Mouse (Mus musculus) liver, embryonic 13.5 days (tissue): ENCODE measurements around the gene Tmem87b. TPM values are rescaled to one million over a fixed set of nuclear protein-coding genes. Genes with fewer than 3 reads are reported as not detected.

Experiments used
- ATAC-seq: fragments of 200-750 bp; cut with Nextera tagmentation; 2 replicates; pipeline ENCODE4 v1.8.0; 2017; ENCODE audit warnings: low read depth, mild to moderate bottlenecking, moderate number of reproducible peaks, moderate library complexity
- DNase-seq: peaks from one replicate; pipeline ENCODE4 v3.0.0; 2022
- H3K27ac ChIP-seq: fragments of 300-500 bp; sonication (generic); 2 replicates; pipeline ENCODE4 v1.5.1; 2015; ENCODE audit warnings: moderate library complexity, mild to moderate bottlenecking, inconsistent platforms
- H3K27me3 ChIP-seq: fragments of 300-500 bp; sonication (generic); 2 replicates; pipeline ENCODE4 v1.6.1; 2015; ENCODE audit warnings: mild to moderate bottlenecking, inconsistent platforms
- H3K36me3 ChIP-seq: fragments of 300-500 bp; sonication (generic); 2 replicates; pipeline ENCODE4 v1.6.1; 2015; ENCODE audit warnings: mild to moderate bottlenecking, inconsistent platforms
- H3K4me1 ChIP-seq: fragments of 300-500 bp; sonication (generic); replicated peaks from 2 replicates; pipeline ENCODE4 v1.6.1; 2015; ENCODE audit warnings: inconsistent platforms
- H3K4me2 ChIP-seq: fragments of 300-500 bp; sonication (generic); 2 replicates; pipeline ENCODE4 v1.6.1; 2015; ENCODE audit warnings: inconsistent platforms, mild to moderate bottlenecking, moderate library complexity
- H3K4me3 ChIP-seq: fragments of 300-500 bp; sonication (generic); replicated peaks from 2 replicates; pipeline ENCODE4 v1.5.1; 2015; ENCODE audit warnings: mild to moderate bottlenecking, inconsistent platforms
- H3K9ac ChIP-seq: fragments of 300-500 bp; sonication (generic); 2 replicates; pipeline ENCODE4 v1.6.1; 2015; ENCODE audit warnings: mild to moderate bottlenecking, inconsistent platforms
- H3K9me3 ChIP-seq: fragments of 300-500 bp; sonication (generic); replicated peaks from 2 replicates; pipeline ENCODE4 v1.6.1; 2016; ENCODE audit warnings: inconsistent platforms
- WGBS: fragments of 180-500 bp; shearing (Covaris S2); methylation state at CpG from one replicate; pipeline ENCODE4 v1.1.7; 2015; ENCODE audit not compliant: insufficient replicate concordance; 5-methylcytosine and 5-hydroxymethylcytosine counted together
- polyA plus RNA-seq: library from polyadenylated mRNA; unstranded; fragments of >200 nt; fragmentation: Nextera tagmentation; extraction: Ambion mirVana; gene quantifications from 2 replicates; pipeline ENCODE4 v1.2.1, GENCODE M21; 2015

The Tmem87b gene
- polyA plus RNA-seq, 1 experiment from 2014 or later = 8.4 TPM

DNA sequence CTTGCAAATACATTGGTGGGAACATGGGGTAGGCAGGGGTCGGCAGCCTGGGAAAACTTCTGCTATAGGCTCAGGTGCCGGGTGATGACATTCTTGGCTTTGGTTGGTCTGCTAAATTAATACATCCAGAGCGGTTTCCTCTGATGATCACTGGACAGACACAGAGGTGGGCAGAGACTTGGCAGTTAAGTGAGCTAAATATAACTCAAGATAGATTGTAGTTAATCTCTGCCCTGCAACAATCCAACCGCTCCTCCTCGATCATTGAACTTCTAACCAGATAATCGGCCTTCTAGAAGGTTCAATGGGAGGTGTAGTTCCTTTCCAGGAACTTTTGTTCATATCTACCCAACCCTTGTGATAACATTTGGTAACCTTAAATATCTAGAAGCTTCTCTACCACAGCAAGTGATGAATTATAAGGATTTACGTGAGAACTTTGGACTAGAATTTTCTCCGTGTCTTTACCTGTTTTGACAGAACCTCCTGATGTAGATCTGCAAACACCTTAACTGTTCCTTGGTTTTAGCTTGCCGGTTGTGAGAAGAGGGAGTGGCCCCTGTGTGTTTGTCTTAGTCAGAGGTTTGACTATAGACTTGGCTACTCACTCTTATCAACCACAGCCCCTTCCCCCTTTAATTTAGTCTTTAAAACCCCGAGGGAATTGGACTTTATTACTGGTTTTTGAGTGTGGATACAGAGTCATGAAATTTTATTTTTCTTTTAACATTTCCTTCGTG, 26.9 kb upstream of the Tmem87b start:
- Histone ChIP-seq H3K4me1 (no peaks in the 10 kb centered on the region), H3K36me3 (no peaks in the 10 kb centered on the region), H3K9me3 (no peaks in the 10 kb centered on the region), H3K27ac (no peak overlapping the region), H3K9ac (no peak overlapping the region), H3K27me3 (no peaks in the 10 kb centered on the region), H3K4me2 (no peak overlapping the region), H3K4me3 (no peak overlapping the region)
- no peak for DNase-seq
- 46% methylated on average over 11 of the region's 11 CpGs for WGBS
- ATAC-seq = no peak

GRCm38 (mm10) chr2:128793958-128794357, 24.0 kb upstream of the Tmem87b start:
- DNase-seq (no peak), ATAC-seq (no peak)
- H3K9ac ChIP-seq = no peak overlapping the region
- no peak overlapping the region for H3K27ac ChIP-seq
- H3K4me3 ChIP-seq = no peak overlapping the region
- no peaks in the 10 kb centered on the region for H3K9me3 ChIP-seq
- 74% methylated on average over 6 of the region's 6 CpGs for WGBS
- H3K4me1 ChIP-seq = no peaks in the 10 kb centered on the region
- H3K36me3 ChIP-seq = no peaks in the 10 kb centered on the region
- H3K4me2 ChIP-seq = no peak overlapping the region
- no peaks in the 10 kb centered on the region for H3K27me3 ChIP-seq

DNA sequence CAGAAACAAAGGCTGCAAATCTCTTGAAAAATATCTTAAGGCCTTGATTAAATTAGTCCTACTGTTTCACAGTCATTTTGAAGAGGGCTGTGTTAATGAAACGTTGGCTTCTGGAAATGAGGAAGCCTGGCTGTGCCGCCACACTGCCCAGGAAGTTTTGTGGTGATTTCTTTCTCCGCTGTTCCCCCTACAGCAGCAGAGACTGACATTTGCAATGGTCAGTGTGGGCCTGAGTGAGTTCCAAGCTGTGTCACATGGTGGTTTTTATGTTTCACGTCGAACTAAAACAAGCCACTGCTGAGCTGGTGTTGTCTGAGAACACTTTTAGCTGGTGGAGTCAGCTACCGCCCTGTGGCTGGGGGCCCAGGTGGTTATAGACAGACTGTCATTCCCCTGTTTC, 21.5 kb upstream of the Tmem87b start:
- H3K27me3 ChIP-seq = no peaks in the 10 kb centered on the region
- H3K4me3 ChIP-seq = no peak overlapping the region
- no peaks in the 10 kb centered on the region for H3K4me1 ChIP-seq
- H3K36me3 ChIP-seq = peaks cover 16% of the 10 kb centered on the region
- H3K4me2 ChIP-seq = no peak overlapping the region
- WGBS = 30% methylated on average over 6 of the region's 6 CpGs
- H3K9ac ChIP-seq = no peak overlapping the region
- no peaks in the 10 kb centered on the region for H3K9me3 ChIP-seq
- DNase-seq = no peak
- ATAC-seq = no peak
- H3K27ac ChIP-seq = no peak overlapping the region

DNA sequence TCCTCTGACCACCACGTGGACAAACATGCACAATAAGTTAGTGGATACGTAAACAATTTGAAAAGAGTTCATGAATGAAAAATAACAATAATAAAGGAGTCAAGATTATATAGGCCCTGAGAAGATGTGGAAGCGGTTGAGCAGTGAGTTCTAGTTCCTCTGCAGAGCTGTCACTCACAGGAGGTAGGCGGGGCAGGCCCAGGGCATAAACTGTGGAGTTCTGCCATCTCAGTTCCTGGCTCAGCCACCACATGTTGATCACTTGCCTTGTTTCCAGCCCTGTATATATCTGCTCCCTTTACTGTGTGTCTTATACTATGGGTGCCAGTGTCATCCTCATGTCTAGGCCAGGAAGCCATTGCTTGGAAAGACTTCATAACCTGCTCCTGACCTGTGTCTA, 14.5 kb upstream of the Tmem87b start:
- WGBS = 71% methylated on average over 4 of the region's 4 CpGs
- H3K9me3 ChIP-seq = no peaks in the 10 kb centered on the region

DNA sequence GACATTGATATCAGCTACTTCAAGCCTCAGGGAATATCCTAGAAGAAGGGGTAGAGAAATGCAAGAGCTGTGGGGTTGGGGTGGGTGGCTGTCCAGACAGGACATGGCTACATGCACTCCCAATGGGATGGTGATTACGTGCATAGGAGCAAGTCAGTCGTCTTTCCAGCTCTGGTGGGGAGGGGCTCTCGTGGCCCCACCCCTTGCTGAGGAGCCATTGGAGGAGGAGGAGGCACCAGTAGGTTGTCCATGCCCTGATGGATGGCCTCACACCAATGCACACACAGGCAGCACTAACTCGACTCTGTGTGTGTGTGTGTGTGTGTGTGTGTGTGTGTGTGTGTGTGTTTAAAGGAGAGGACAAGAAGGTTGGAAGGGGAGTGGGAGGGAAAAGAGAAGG, 12.6 kb upstream of the Tmem87b start:
- H3K27ac ChIP-seq = no peak overlapping the region
- no peak for DNase-seq
- 56% methylated on average over 4 of the region's 4 CpGs for WGBS
- H3K4me2 ChIP-seq = no peak overlapping the region
- no peak overlapping the region for H3K9ac ChIP-seq
- no peaks in the 10 kb centered on the region for H3K9me3 ChIP-seq
- no peak overlapping the region for H3K4me3 ChIP-seq
- H3K4me1 ChIP-seq = no peaks in the 10 kb centered on the region
- peaks cover 18% of the 10 kb centered on the region for H3K36me3 ChIP-seq
- ATAC-seq = no peak
- H3K27me3 ChIP-seq = no peaks in the 10 kb centered on the region

More for the DNA sequence above, 14.5 kb upstream of the Tmem87b start:
- Histone ChIP-seq H3K9ac (no peak overlapping the region), H3K4me1 (no peaks in the 10 kb centered on the region), H3K36me3 (peaks cover 25% of the 10 kb centered on the region), H3K27ac (no peak overlapping the region), H3K27me3 (no peaks in the 10 kb centered on the region), H3K4me2 (no peak overlapping the region), H3K4me3 (no peak overlapping the region)
- ATAC-seq (no peak), DNase-seq (no peak)

GRCm38 (mm10) chr2:128806561-128806960, 11.4 kb upstream of the Tmem87b start:
- no peak overlapping the region for H3K27ac ChIP-seq
- no peak for DNase-seq
- H3K36me3 ChIP-seq = peaks cover 8% of the 10 kb centered on the region
- H3K27me3 ChIP-seq = no peaks in the 10 kb centered on the region
- no peak overlapping the region for H3K4me2 ChIP-seq
- H3K9me3 ChIP-seq = no peaks in the 10 kb centered on the region
- no peak overlapping the region for H3K9ac ChIP-seq
- no peak overlapping the region for H3K4me3 ChIP-seq
- H3K4me1 ChIP-seq = no peaks in the 10 kb centered on the region
- WGBS = 37% methylated on average over 8 of the region's 8 CpGs
- ATAC-seq = no peak

- no peaks in the 10 kb centered on the region for H3K36me3 ChIP-seq
- H3K9ac ChIP-seq = no peak overlapping the region
- WGBS = 28% methylated on average over 2 of the region's 2 CpGs
- ATAC-seq (no peak), DNase-seq (no peak)
- H3K4me1 ChIP-seq = peaks cover 8% of the 10 kb centered on the region
- no peak overlapping the region for H3K4me2 ChIP-seq
- H3K27me3 ChIP-seq = no peaks in the 10 kb centered on the region
- no peak overlapping the region for H3K27ac ChIP-seq
- H3K9me3 ChIP-seq = no peaks in the 10 kb centered on the region
- no peak overlapping the region for H3K4me3 ChIP-seq
These were observed 5.2 kb upstream of the Tmem87b start for GRCm38 (mm10) chr2:128812761-128813160.

DNA sequence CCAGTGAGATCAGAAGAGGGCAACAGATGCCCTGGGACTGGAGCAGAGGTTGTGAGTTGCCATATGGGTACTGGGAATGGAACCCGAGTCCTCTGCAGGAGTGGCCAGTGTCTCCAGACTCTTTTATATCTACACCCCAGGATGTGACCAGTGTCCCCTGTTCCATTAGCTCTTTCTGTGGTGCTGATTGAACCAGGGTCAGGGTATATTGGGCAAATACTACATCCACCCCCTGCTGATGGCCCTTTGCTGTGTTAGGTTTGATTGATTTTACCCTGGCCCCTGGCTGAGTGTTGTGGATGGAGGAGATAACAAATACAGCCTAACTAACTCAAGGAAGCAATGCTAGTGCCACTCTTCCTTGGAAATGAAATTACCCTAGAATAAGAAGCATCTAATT, 1.6 kb upstream of the Tmem87b start:
- DNase-seq (no peak), ATAC-seq (no peak)
- Histone ChIP-seq H3K9ac (no peak overlapping the region), H3K36me3 (no peaks in the 10 kb centered on the region), H3K4me2 (no peak overlapping the region), H3K27me3 (no peaks in the 10 kb centered on the region), H3K4me1 (peaks cover 25% of the 10 kb centered on the region), H3K4me3 (no peak overlapping the region), H3K9me3 (no peaks in the 10 kb centered on the region), H3K27ac (no peak overlapping the region)
- WGBS = 57% methylated on average over 1 of the region's 1 CpGs

GRCm38 (mm10) chr2:128816916-128817315, 1.0 kb upstream of the Tmem87b start:
- Histone ChIP-seq H3K4me2 (peak overlapping the region; percentile 91), H3K36me3 (no peaks in the 10 kb centered on the region), H3K9me3 (no peaks in the 10 kb centered on the region), H3K27me3 (no peaks in the 10 kb centered on the region), H3K4me3 (peak overlapping the region; percentile 82), H3K4me1 (peaks cover 29% of the 10 kb centered on the region), H3K27ac (no peak overlapping the region), H3K9ac (peak overlapping the region; percentile 6; the same call in 1 of the 2 replicates)
- DNase-seq (no peak), ATAC-seq (no peak)
- WGBS = 43% methylated on average over 6 of the region's 6 CpGs

GRCm38 (mm10) chr2:128817387-128817785, 532 bp upstream of the Tmem87b start:
- H3K4me1 ChIP-seq = peaks cover 29% of the 10 kb centered on the region
- DNase-seq = no peak
- under 1% methylated on average over 7 of the region's 7 CpGs for WGBS

DNA sequence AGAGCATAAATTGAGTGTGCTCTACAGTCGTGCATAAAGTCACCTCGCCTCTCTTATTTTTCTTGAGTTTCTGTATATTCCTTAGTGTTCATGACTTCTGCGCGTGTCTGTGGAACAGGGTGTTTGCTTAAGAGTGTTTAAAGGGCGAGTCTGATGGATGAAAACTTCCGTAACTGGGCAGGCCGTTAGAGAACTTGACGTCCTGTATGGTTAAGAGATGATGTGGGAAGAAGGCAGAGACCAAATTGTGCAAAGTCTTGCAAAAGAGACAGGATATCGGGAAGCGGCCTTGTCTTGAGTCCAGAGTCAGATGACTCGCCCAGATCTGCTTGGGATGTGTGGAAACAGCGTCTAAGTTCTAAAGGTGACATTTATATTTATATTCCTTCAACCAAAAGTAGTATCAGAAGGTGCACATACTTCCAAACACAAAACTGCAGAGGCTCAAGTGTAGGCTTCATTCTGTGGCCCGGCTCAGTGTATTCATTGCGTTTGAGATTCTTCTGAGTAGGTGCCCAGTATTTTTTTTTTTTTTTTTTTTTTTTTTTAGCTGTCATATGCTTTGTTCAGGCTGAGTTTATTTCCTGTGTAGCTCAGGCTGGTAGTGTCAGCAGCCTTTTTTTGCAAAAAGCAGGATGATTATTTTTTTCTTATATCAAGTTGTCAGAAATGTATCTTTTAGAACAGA, 1.2 kb downstream of the Tmem87b start:
- DNase-seq = no peak

More at GRCm38 (mm10) chr2:128817387-128817785, 532 bp upstream of the Tmem87b start:
- peak overlapping the region; percentile 82 for H3K4me3 ChIP-seq
- no peaks in the 10 kb centered on the region for H3K27me3 ChIP-seq
- no peaks in the 10 kb centered on the region for H3K36me3 ChIP-seq
- peak overlapping the region; percentile 66 for H3K9ac ChIP-seq
- peak overlapping the region; percentile 76 for H3K27ac ChIP-seq
- H3K4me2 ChIP-seq = peak overlapping the region; percentile 91
- peak; percentile 9 for ATAC-seq
- no peaks in the 10 kb centered on the region for H3K9me3 ChIP-seq

More for the DNA sequence above, 1.2 kb downstream of the Tmem87b start:
- peak overlapping the region; percentile 91 for H3K4me2 ChIP-seq
- H3K4me3 ChIP-seq = peak overlapping the region; percentile 82
- no peaks in the 10 kb centered on the region for H3K36me3 ChIP-seq
- ATAC-seq = no peak
- peaks cover 29% of the 10 kb centered on the region for H3K4me1 ChIP-seq
- 24% methylated on average over 14 of the region's 14 CpGs for WGBS
- H3K9ac ChIP-seq = peak overlapping the region; percentile 81
- H3K9me3 ChIP-seq = no peaks in the 10 kb centered on the region
- H3K27me3 ChIP-seq = no peaks in the 10 kb centered on the region
- H3K27ac ChIP-seq = peak overlapping the region; percentile 88
